Mouse (Mus musculus) kidney, embryonic 15.5 days (tissue): ENCODE results near the gene Aagab. TPM values are rescaled to one million over a fixed set of nuclear protein-coding genes. Genes with fewer than 3 reads are reported as not detected.

Experiments
- ATAC-seq: fragments of 200-750 bp; cut with Nextera tagmentation; replicated peaks from 2 replicates; pipeline ENCODE4 v1.8.0; 2017; ENCODE audit warnings: moderate TSS enrichment; ENCODE audit not compliant: low FRiP score
- H3K27ac ChIP-seq: fragments of 300-500 bp; sonication (generic); 2 replicates; pipeline ENCODE4 v1.5.1; 2015; ENCODE audit warnings: mild to moderate bottlenecking, inconsistent platforms
- H3K27me3 ChIP-seq: fragments of 300-500 bp; sonication (generic); 2 replicates; pipeline ENCODE4 v1.6.1; 2015; ENCODE audit warnings: inconsistent platforms
- H3K36me3 ChIP-seq: fragments of 300-500 bp; sonication (generic); 2 replicates; pipeline ENCODE4 v1.6.1; 2015; ENCODE audit warnings: inconsistent platforms
- H3K4me1 ChIP-seq: fragments of 300-500 bp; sonication (generic); 2 replicates; pipeline ENCODE4 v1.6.1; 2015; ENCODE audit warnings: inconsistent platforms
- H3K4me2 ChIP-seq: fragments of 300-500 bp; sonication (generic); 2 replicates; pipeline ENCODE4 v1.6.1; 2015; ENCODE audit warnings: moderate library complexity, mild to moderate bottlenecking, inconsistent platforms
- H3K4me3 ChIP-seq: fragments of 300-500 bp; sonication (generic); replicated peaks from 2 replicates; pipeline ENCODE4 v1.5.1; 2015; ENCODE audit warnings: mild to moderate bottlenecking, inconsistent platforms
- H3K9ac ChIP-seq: fragments of 300-500 bp; sonication (generic); 2 replicates; pipeline ENCODE4 v1.6.1; 2015; ENCODE audit warnings: mild to moderate bottlenecking, inconsistent platforms
- H3K9me3 ChIP-seq: fragments of 300-500 bp; sonication (generic); replicated peaks from 2 replicates; pipeline ENCODE4 v1.6.1; 2016; ENCODE audit warnings: inconsistent platforms
- WGBS: fragments of 180-500 bp; shearing (Covaris S2); methylation state at CpG from one replicate; pipeline ENCODE4 v1.1.7; 2015; ENCODE audit warnings: mixed read lengths; 5-methylcytosine and 5-hydroxymethylcytosine counted together
- polyA plus RNA-seq: library from polyadenylated mRNA; unstranded; fragments of >200 nt; fragmentation: Nextera tagmentation; extraction: Ambion mirVana; gene quantifications from 2 replicates; pipeline ENCODE4 v1.2.1, GENCODE M21; 2015

The Aagab gene
- polyA plus RNA-seq, 1 experiment from 2014 or later = 33.3 TPM

DNA sequence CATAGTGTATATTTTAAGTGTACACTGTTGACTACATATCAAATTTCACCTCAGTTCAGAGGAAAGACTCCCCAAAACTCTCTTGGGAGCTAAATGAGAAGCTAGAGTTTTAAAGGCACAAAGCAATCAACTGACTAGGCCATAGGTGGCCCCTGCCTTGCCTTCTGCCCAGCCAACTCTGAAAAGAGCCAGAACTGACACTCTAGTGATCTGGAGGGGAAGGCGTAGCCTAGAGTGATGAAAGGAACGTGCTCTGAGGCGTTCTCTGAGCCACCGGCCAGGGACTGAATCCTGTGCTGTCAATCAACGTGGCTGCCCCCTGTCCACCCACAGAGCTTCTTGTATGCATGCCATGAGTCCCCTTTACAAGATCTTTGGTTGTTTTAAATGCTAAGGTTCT, 82.9 kb downstream of the Aagab start:
- Histone ChIP-seq H3K36me3 (peaks cover 12% of the 10 kb centered on the region; the same call in 1 of the 2 replicates), H3K4me2 (no peak overlapping the region)
- no peak for ATAC-seq

DNA sequence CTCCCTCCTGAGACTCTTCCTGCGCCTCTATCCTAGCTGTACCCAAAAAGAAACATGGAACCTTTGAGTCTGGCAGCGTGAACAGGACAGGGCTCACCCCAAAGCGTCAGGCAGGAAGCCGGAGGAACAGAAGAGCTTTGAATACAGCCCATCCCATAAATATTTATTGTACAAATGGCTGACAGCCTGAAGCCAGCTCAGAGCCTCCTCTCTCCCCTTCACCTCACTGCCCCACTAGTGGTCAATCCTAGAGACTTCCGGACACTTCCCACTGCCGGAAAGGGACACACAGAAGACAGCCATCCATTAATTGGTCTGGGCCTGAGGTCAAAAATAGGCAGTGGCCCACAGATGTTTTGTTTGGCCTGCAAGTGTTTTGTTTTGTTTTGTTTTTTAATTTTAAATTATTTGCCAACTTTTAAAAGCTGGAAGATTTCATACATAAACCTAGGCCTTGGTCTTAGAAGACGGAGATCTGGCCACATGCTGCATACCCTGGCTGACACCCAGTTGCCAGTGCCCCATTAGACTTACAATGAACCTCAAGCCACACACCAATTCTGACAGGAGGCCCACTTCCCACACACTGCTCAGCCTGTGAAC, 85.1 kb downstream of the Aagab start:
- no peak overlapping the region for H3K9ac ChIP-seq
- H3K9me3 ChIP-seq = no peaks in the 10 kb centered on the region
- ATAC-seq = no peak; the same call in 1 of the 2 replicates
- no peak overlapping the region for H3K4me2 ChIP-seq
- peaks cover 32% of the 10 kb centered on the region for H3K4me1 ChIP-seq
- H3K36me3 ChIP-seq = peaks cover 12% of the 10 kb centered on the region; the same call in 1 of the 2 replicates
- no peak overlapping the region for H3K4me3 ChIP-seq
- WGBS = 51% methylated on average over 7 of the region's 7 CpGs
- peak overlapping the region; percentile 82 for H3K27ac ChIP-seq
- H3K27me3 ChIP-seq = no peaks in the 10 kb centered on the region

More for the DNA sequence above, 82.9 kb downstream of the Aagab start:
- H3K27ac ChIP-seq = no peak overlapping the region
- H3K9me3 ChIP-seq = no peaks in the 10 kb centered on the region
- H3K4me1 ChIP-seq = peaks cover 29% of the 10 kb centered on the region
- H3K4me3 ChIP-seq = no peak overlapping the region
- no peak overlapping the region for H3K9ac ChIP-seq
- no peaks in the 10 kb centered on the region for H3K27me3 ChIP-seq
- whole genome bisulfite sequencing = 81% methylated on average over 5 of the region's 5 CpGs

DNA sequence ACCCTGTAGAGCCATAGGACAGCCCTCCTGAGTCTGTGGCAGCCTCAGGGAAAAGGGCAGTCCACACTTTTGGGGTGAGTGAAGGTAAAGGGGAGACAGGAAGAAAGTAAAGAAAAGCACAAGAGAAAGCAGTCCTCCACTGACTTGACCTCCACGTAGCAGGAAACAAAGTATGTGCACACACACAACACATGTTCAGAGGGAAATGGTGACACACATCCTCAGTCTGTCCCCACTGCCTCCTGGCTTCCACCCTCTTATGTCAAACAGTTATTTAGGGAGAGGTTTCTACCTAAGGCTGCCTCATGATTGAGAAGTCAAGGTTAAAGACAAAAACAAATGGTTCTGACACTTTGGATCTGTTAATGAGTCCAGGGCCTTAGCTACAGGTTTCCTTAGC, 88.1 kb downstream of the Aagab start:
- Histone ChIP-seq H3K36me3 (peaks cover 8% of the 10 kb centered on the region; the same call in 1 of the 2 replicates), H3K9ac (no peak overlapping the region), H3K9me3 (no peaks in the 10 kb centered on the region), H3K4me1 (peaks cover 25% of the 10 kb centered on the region), H3K4me3 (no peak overlapping the region), H3K4me2 (no peak overlapping the region), H3K27me3 (no peaks in the 10 kb centered on the region), H3K27ac (no peak overlapping the region)
- no peak for ATAC-seq
- 71% methylated on average over 1 of the region's 1 CpGs for WGBS

DNA sequence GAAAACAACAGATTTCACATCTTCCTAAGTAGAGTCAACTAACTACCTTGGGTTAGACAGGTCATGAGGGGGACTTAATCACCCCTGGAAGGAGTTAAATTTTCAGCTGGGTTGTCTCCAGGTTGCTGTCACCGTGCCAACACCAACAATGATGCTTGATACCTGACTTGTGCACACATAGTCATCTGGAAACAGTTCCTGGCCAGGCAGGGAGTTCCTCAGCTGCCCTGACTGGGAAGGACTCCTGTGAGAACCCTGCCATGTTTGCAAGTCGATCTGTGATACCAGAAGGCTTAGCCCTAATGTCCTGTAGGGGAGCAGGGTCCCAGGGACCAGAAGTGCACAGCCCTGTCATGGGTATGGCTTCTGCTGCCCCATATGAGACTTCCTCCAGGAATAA, 89.5 kb downstream of the Aagab start:
- no peaks in the 10 kb centered on the region for H3K9me3 ChIP-seq
- no peak overlapping the region for H3K27ac ChIP-seq
- no peak for ATAC-seq
- H3K4me1 ChIP-seq = peaks cover 37% of the 10 kb centered on the region
- H3K4me3 ChIP-seq = no peak overlapping the region
- H3K9ac ChIP-seq = no peak overlapping the region
- no peak overlapping the region for H3K4me2 ChIP-seq
- 44% methylated on average over 2 of the region's 2 CpGs for WGBS
- H3K36me3 ChIP-seq = no peaks in the 10 kb centered on the region
- H3K27me3 ChIP-seq = no peaks in the 10 kb centered on the region

Other genes starting within 250 kb of the Aagab start
- 33.6 and 34.0 TPM in 2 replicates for gene Map2k5, start 224.8 kb upstream of the Aagab start, polyA plus RNA-seq
- gene 2300009A05Rik, start 203.4 kb upstream of the Aagab start, polyA plus RNA-seq = 53.2 and 57.6 TPM in 2 replicates
- 0.04 TPM in 1 of 2 replicates, not detected in the other for gene Iqch, start 167 bp upstream of the Aagab start, polyA plus RNA-seq
- gene Smad3, start 155.3 kb downstream of the Aagab start, polyA plus RNA-seq = 25.0 and 26.5 TPM in 2 replicates